Mouse (Mus musculus) lung, postnatal 14 days (tissue): ENCODE measurements around the gene H2-T3.
"Not testable (repeated sequence)": the region's sequence is repeated elsewhere in the genome, so short reads cannot be mapped to it uniquely, and the experiment has no call there.

Experiments
- DNase-seq: peaks from one replicate; pipeline ENCODE4 v3.0.0; 2021

Gene H2-T3

DNA sequence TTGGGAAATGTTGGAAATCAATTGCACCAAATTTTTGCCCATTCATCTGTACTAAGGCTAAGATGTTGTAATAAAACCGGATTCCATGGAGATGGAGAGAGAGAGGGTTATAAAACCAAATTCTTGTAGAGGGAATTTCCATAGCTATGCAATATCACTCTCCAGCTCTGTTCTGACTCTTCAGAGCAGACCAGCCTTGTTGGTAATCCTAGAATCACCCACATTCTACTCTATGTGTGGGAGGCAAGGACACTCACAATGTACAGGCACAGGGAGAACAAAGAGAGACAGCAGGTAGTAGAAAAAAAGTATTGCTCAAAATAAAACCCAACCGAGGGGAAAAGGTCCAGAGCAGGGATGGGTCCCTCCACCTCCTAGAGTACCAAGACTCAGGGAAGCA lies 14.0 kb downstream of the H2-T3 start:
- not testable (repeated sequence) for DNase-seq

DNA sequence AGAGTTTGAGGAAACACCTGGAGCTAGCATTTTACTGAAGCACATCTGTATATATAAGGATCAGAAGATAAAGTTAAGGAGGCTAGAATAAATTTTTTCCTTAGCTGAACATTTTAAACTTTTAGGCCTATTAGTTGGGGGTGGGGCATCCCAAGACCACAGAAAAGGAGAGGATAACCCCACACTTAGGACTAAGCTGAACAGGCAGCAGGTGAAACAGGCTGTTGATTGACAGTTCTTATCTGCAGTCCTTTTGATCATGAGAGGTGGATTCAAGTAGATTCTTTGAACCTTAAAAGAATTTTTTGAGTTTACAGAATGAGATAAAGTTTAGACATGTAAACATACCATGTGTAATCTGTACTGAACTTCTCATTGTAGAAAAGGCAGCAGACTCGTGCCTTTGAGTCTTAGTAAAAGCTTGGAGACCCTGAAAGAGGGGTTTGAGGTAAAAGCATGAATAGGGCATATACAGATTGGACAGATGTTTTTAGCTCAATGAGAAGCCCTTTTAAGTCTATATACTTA lies 19.7 kb downstream of the H2-T3 start:
- DNase-seq = no peak

DNA sequence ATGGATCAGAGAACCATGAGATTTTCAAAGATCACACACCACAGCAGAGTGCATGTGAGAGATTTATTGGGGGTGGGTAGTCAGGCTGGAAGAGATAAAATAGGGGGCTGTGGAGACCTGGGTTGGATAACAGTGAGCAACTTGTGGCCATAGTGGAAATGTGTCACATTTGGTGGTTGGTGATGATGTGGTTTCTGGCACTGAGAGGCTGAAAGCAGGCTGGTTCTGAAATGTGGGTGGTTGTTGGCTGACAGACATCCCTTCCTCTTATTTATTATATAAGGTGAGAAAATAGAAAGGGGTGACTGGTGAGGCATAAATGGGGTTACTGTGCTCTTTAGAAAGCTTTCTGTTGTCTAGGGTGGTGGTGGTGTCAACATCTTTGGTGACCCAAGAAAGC lies 20.3 kb downstream of the H2-T3 start:
- no peak for DNase-seq

DNA sequence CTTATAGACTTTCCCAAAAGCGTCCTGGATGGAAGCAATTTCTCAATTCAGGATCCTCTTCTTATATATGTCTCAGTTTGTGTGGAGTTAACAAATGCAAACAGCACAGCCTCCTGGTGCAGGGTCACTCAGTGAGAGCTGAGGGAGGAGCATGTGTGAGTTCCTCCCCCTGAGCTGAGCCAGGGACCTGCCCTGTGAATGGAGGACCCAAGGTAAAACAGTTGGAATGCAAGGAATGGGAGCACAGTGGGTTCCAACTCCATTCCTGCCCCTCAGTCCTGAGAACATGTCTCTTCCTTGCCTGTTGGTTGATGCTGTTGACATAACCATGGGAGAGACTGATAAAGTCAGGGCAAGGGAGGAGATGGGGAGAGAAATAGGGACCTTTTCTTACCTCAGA lies 21.0 kb downstream of the H2-T3 start:
- not testable (repeated sequence) for DNase-seq

- DNase-seq = no peak
Measured at GRCm38 (mm10) chr17:36168039-36168652, 21.9 kb downstream of the H2-T3 start, which contains the start of gene Gm8909. Gm8909 (minus strand) TSS chr17:36168537.

- DNase-seq = no peak
Measured at GRCm38 (mm10) chr17:36167306-36168038, 22.6 kb downstream of the H2-T3 start.

GRCm38 (mm10) chr17:36166901-36167300 lies 23.2 kb downstream of the H2-T3 start:
- not testable (repeated sequence) for DNase-seq

DNA sequence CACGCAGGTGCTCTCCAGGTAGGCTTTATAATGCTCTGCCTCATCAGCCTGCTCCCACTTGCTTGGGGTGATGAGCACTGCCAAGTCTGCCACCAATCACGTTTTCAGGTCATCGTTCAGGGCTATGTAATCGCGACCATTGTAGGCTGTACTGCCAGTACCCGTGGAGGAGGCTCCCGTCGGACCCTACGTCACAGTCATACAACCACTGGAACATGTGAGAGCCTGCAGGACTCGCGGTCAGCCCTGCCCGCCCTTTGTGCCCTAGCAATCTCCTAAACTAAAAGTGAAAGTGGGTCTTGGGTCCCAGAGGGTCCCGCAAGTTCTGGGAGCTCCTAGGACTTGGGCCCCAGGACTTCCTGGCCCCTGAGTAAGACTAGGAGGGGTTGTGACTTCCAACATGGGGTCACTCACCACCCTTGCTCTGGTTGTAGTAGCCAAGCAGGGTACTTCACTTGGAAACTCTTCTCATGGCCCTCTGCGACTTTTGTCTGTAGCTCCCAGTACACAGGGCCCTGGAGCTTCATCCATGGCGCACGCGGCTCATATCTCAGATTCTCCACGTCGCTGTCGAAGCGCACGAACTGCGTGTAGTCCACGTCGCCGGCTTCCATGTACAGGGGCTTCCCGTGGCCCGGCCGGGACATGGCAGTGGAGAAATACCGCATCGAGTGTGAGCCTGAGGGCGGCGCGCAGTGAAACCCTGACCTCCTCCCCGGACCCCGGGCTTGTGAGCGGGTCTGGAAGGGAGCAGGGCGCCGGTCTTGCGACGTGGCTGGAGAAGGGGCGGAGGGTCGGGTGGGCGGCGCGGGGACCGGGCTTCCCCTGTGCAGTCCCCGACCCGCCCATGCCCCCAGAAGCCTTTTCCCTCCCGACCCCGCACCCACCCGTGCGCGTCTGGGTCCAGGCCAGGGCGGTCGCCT lies 28.7 kb downstream of the H2-T3 start:
- DNase-seq = no peak

- DNase-seq = not testable (repeated sequence)
Measured at GRCm38 (mm10) chr17:36158264-36158663, 31.8 kb downstream of the H2-T3 start.

DNA sequence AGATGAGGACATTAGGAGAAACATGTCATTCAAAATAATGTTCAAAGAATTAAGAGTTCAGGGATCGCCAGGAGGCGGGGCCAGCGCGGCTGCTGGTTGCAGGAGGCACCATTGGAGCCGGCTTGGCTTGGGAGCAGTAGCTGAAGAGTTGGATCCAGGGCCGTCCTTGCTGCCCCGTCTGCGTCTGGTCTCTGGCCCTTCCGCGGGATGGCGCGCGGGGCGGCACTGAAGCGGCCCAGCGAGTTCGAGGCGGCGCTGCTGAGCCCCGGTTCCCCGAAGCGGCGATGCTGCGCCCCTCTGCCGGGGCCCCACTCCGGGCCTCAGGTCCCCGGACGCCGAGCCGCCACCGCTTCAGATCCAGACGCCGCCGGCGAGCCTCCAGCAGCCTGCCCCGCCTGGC lies 32.3 kb downstream of the H2-T3 start:
- DNase-seq = peak; percentile 7

- no peak for DNase-seq
Measured at GRCm38 (mm10) chr17:36154271-36155149, 35.6 kb downstream of the H2-T3 start.

DNA sequence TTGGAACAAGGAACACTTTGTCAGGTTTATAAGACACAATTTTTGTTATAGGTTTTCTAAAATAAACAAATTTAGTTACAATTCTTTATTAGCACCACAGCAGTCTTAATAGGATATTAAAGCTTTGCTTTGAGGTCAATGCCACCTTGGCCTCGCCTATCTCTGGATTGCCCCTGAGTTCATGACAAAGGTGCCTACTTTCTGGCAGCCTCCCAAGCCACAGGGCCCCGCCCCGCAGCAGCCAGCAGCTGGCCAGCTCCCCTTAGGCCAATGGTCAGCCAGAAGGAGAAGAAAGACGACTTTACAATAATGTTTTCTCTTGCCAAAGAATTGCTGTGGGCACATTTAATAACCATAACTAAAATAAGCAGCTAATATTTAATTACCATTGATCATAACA lies 38.9 kb downstream of the H2-T3 start:
- not testable (repeated sequence) for DNase-seq

GRCm38 (mm10) chr17:36148468-36148867 lies 41.6 kb downstream of the H2-T3 start:
- DNase-seq = not testable (repeated sequence)

- not testable (repeated sequence) for DNase-seq
Measured at GRCm38 (mm10) chr17:36146937-36147336, 43.1 kb downstream of the H2-T3 start.

- not testable (repeated sequence) for DNase-seq
Measured at GRCm38 (mm10) chr17:36145861-36146156, 44.3 kb downstream of the H2-T3 start.

GRCm38 (mm10) chr17:36145111-36145860 lies 44.8 kb downstream of the H2-T3 start:
- DNase-seq = no peak

DNA sequence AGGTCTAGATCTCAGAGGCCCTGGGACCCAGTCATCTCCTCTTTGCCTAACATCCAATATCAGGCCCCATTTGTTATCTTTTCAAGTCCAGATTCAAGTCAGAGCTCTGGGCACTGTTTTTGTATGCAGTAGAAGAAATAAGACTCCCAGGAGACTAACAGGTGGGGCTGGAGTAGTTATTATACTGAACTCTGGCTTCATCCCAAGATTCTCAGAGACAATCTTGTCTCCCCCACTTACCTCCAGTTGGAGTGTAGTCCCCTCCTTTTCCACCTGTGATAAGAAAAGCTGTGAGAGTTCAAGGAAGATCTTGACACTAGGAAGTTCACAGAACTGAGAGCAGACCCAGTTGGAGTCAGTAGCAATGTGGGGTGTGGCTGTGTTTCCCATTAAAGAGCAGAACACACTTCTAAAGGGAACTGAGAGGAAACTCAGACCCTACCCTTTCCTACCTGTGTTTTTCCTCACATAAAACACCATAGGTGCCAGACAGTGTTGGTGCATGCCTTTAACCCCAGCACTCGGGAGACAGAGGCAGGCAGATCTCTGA lies 53.7 kb downstream of the H2-T3 start:
- not testable (repeated sequence) for DNase-seq
